Mouse (Mus musculus) E14TG2a.4 (cell line): Measurements from ENCODE around the gene Unc13b.

ENCODE experiments used
- CTCF ChIP-seq: conservative IDR thresholded peaks from 2 replicates; pipeline ENCODE4 v1.5.1; 2014; ENCODE audit warnings: low read length
- NANOG ChIP-seq: IDR thresholded peaks from 2 replicates; pipeline ENCODE4 v1.6.1; 2014; ENCODE audit warnings: borderline replicate concordance, low read length, mixed read lengths

- TF ChIP-seq CTCF (no peak), NANOG (no peak)
Observed at GRCm38 (mm10) chr4:43040881-43041547, 17.7 kb upstream of the Unc13b start.
